Mouse (Mus musculus) cerebellum, adult 2 months (tissue): ENCODE data around the gene Cir1. TPM values are rescaled to one million over a fixed set of nuclear protein-coding genes. Genes with fewer than 3 reads are reported as not detected.

ENCODE experiments used
- DNase-seq, 2 experiments: peaks; one replicate each; pipeline ENCODE4 v3.0.0; 2021
- H3K27ac ChIP-seq: fragments of 200-500 bp; 2 replicates; pipeline ENCODE4 v1.5.1; 2012; ENCODE audit warnings: low read length, control low read depth, inconsistent platforms; ENCODE audit not compliant: insufficient read depth
- H3K27me3 ChIP-seq: fragments of 200-500 bp; 2 replicates; pipeline ENCODE4 v1.6.1; 2012; ENCODE audit warnings: inconsistent platforms, mild to moderate bottlenecking, low read length, moderate library complexity; ENCODE audit not compliant: control insufficient read depth, insufficient read depth
- H3K4me1 ChIP-seq: fragments of 200-500 bp; 2 replicates; pipeline ENCODE4 v1.6.1; 2011; ENCODE audit warnings: low read length; ENCODE audit not compliant: control insufficient read depth, insufficient read depth
- H3K4me3 ChIP-seq: fragments of 200-500 bp; replicated peaks from 2 replicates; pipeline ENCODE3; 2011; ENCODE audit warnings: mild to moderate bottlenecking, low read depth, low read length, control low read depth; ENCODE audit not compliant: insufficient read depth
- CTCF ChIP-seq: fragments of 200-500 bp; IDR thresholded peaks from 2 replicates; pipeline ENCODE4 v1.5.1; 2011; ENCODE audit warnings: low read depth, mild to moderate bottlenecking, control low read depth, low read length, moderate library complexity, borderline replicate concordance; ENCODE audit not compliant: insufficient read depth
- POLR2A ChIP-seq: fragments of 200-500 bp; IDR thresholded peaks from 2 replicates; pipeline ENCODE4 v1.6.1; 2011; ENCODE audit warnings: low read length, control low read depth, borderline replicate concordance; ENCODE audit not compliant: insufficient read depth
- WGBS: fragments of 180-500 bp; shearing (Covaris S2); methylation state at CpG from one replicate; pipeline ENCODE4 v1.1.7; 2018; 5-methylcytosine and 5-hydroxymethylcytosine counted together
- polyA plus RNA-seq: library from polyadenylated mRNA; depleted of rRNA; stranded (reverse); fragments of >200 nt; gene quantifications from 2 replicates; pipeline ENCODE4 v1.2.3, GENCODE M21; 2012

The Cir1 gene
- polyA plus RNA-seq, 1 experiment, result 29.2 TPM

- DNase-seq, result no peak
- H3K4me3 ChIP-seq, result no peak overlapping the region
- TF ChIP-seq POLR2A (no peak), CTCF (no peak)
- H3K27me3 ChIP-seq, result no peaks in the 10 kb centered on the region
- H3K27ac ChIP-seq, result no peak overlapping the region
- 81% methylated on average over 3 of the region's 3 CpGs for WGBS
- H3K4me1 ChIP-seq, result no peaks in the 10 kb centered on the region
These were observed 13.7 kb downstream of the Cir1 start for GRCm38 (mm10) chr2:73298841-73299240.

DNA sequence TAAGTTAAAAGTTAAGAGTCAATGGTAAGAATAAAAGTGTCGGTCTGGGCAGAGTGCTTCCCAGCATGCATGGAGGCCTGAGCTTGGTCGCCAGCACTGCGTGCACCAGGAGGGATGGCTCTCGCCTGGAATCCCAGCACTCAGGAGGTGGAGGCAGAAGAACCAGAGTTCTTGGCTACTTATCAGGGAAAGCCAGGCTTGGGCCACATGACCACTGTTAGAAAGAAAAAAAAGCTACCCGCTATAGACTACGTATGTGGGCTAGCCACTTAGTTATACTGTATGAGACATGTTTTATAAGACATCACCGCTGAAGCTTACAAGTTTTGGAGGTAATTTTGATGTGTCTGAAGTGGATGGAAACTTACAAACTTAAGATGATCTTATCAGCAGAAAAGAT lies 14.3 kb downstream of the Cir1 start:
- WGBS, result 68% methylated on average over 7 of the region's 7 CpGs
- no peak for DNase-seq
- Histone ChIP-seq H3K27ac (no peak overlapping the region), H3K27me3 (no peaks in the 10 kb centered on the region), H3K4me1 (no peaks in the 10 kb centered on the region), H3K4me3 (no peak overlapping the region)
- no peak for TF ChIP-seq CTCF
- TF ChIP-seq POLR2A, result no peak

- 85% methylated on average over 7 of the region's 7 CpGs for WGBS
These were observed 17.5 kb downstream of the Cir1 start for GRCm38 (mm10) chr2:73295023-73295422.

DNA sequence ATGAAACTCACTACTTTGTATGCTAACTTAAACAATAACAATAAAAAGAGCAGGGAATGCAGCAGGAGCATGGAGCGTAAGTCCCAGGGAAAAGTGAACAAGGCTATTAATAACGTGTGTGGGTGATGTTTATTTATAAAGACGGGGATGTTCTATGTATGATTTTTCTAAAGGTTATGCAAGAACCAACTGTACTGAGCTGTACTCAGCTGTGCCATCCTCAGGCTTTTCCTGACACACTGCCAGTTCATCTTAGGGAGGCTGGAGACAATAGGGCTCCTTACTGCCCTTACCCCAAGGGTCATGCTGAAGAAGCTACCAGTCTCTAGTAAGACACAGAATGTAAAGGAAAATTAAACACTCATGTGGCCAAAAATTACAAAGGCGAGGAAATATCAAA lies 21.4 kb downstream of the Cir1 start:
- TF ChIP-seq CTCF (no peak), POLR2A (no peak)
- Histone ChIP-seq H3K27me3 (no peaks in the 10 kb centered on the region), H3K27ac (no peak overlapping the region), H3K4me3 (no peak overlapping the region), H3K4me1 (no peaks in the 10 kb centered on the region)
- no peak for DNase-seq
- WGBS, result 85% methylated on average over 4 of the region's 4 CpGs

More at GRCm38 (mm10) chr2:73295023-73295422, 17.5 kb downstream of the Cir1 start:
- H3K27ac ChIP-seq, result no peak overlapping the region
- DNase-seq, result no peak
- TF ChIP-seq CTCF (no peak), POLR2A (no peak)
- H3K4me3 ChIP-seq, result no peak overlapping the region
- no peaks in the 10 kb centered on the region for H3K4me1 ChIP-seq
- H3K27me3 ChIP-seq, result no peaks in the 10 kb centered on the region

DNA sequence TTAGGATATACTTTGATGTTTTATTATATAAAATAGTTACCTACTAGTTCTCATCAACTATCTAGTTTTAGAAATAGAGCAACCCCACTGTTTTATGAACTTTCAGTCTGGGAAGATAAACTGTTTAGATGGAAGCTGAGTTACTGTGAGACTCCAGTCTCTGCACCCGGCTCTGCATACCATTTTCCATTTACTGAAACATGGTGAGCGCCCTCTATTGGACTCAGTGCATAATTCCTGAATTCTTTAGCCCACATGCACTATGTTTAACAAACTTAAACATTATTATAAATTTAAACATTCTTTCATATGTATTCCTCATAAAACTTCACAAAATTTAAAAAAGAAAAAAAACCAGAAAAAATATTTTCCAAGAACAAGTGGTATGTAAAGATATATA lies 26.9 kb downstream of the Cir1 start:
- TF ChIP-seq POLR2A (no peak), CTCF (no peak; the same call in 1 of the 2 replicates)
- H3K27ac ChIP-seq, result no peak overlapping the region
- no peak for DNase-seq
- 18% methylated on average over 2 of the region's 2 CpGs for WGBS
- no peaks in the 10 kb centered on the region for H3K4me1 ChIP-seq
- H3K27me3 ChIP-seq, result peaks cover under 1% of the 10 kb centered on the region; the same call in 1 of the 2 replicates
- H3K4me3 ChIP-seq, result no peak overlapping the region

DNA sequence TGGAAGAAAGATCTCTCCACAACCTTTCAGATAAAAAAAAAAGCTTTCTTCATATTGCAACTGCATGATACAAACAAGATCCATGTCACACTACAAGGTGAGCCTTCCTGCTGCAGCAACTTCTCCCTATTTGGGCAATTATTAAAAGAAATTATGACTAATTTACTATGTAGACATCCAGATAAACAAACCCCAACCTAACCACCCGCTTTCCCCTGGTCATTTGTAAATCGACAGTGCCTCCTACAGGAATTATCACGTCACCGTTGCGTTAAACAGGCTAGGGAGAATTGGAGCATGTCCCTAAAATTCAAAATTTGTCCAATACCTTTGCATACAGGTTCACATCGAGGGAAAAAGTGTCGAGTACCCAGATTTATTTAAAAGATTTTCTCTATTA lies 30.8 kb downstream of the Cir1 start:
- H3K27me3 ChIP-seq, result peaks cover 14% of the 10 kb centered on the region; the same call in 1 of the 2 replicates
- no peak for DNase-seq
- no peak overlapping the region for H3K4me3 ChIP-seq
- no peak for TF ChIP-seq POLR2A
- peak; percentile 28; the same call in 1 of the 2 replicates for TF ChIP-seq CTCF
- H3K27ac ChIP-seq, result no peak overlapping the region
- WGBS, result 42% methylated on average over 7 of the region's 7 CpGs
- no peaks in the 10 kb centered on the region for H3K4me1 ChIP-seq

GRCm38 (mm10) chr2:73281048-73281661 lies 31.3 kb downstream of the Cir1 start:
- H3K4me3 ChIP-seq, result no peak overlapping the region
- DNase-seq, result no peak
- WGBS, result 52% methylated on average over 22 of the region's 22 CpGs
- H3K27me3 ChIP-seq, result peaks cover 16% of the 10 kb centered on the region; the same call in 1 of the 2 replicates
- H3K27ac ChIP-seq, result no peak overlapping the region
- no peaks in the 10 kb centered on the region for H3K4me1 ChIP-seq
- TF ChIP-seq POLR2A, result no peak
- TF ChIP-seq CTCF, result no peak

DNA sequence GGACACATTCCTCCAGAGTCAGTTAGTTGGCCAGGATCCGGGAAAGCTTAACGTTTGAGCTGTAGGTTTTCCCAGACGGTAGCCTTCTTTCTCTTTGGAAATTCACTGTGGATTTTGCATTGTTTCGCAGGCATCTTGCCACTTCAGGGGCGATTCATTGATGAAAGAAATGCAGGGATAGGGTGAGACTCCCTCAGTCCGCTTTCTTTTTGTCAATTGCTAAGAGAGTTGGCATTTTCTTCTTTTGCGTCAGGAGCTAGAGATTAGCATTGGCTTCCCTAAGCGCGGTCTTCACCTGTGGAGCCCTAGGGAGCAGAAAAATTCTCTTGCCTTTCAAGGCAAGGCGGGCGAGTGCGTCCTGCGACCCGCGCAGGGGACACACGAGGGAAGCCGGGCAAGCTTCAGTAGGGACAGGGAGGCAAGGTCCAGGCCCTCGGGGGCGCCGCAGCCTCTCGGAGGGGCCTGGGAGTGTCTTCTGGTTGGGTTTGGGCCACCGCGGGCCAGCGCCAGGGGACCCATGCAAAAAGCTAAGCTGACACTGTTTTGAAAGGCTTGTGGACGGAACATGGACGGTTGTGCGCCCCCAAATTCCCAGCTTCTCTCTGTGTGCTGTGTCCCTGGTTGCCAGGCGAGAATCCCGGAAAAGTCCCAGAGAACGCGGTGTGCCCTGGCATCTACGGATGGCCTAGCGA lies 32.0 kb downstream of the Cir1 start:
- Histone ChIP-seq H3K27me3 (peaks cover 16% of the 10 kb centered on the region; the same call in 1 of the 2 replicates), H3K4me1 (no peaks in the 10 kb centered on the region), H3K27ac (no peak overlapping the region), H3K4me3 (no peak overlapping the region)
- 11% methylated on average over 33 of the region's 33 CpGs for WGBS
- no peak for TF ChIP-seq CTCF
- TF ChIP-seq POLR2A, result no peak
- no peak for DNase-seq
